Mouse (Mus musculus): ENCODE data around the gene Shb.

- no peak for TF ChIP-seq CTCF (IDR thresholded peaks at IDR 0.05; ENCODE audit: insufficient read depth, low read depth, low read length)
- TF ChIP-seq POLR2A (IDR thresholded peaks at IDR 0.05; ENCODE audit: insufficient read depth, low read depth, low read length) = no peak
These were observed 59.6 kb downstream of the Shb start for GRCm38 (mm10) chr4:45472706-45473105.
